Mouse (Mus musculus) MEL-GATA-1-ER (cell line): ENCODE results near the gene Pde7b.

Source experiments
- DNase-seq: peaks from one replicate; pipeline ENCODE4 v3.0.0-alpha.2; 2012; ENCODE audit warnings: low read depth; ENCODE audit errors: extremely low read depth

Gene Pde7b

DNA sequence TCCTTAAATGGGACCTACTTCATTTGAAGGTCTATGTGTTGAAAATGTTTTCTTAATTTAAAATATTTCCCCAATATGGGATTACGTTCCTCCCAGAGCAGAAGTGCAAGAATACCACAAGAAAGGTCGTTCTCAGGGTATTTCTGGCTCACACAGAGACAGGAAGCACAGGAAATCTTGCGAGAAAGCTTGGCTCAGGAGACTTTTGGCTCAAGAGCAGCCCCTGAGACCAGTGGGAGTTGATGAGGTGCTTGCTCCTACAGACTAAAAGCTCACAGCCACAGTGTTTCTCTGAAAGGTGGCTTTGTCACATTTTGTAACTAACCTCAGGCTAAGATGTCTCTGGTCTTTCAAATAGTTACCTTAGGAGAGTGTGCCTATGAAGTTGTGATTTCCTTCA, 174.1 kb downstream of the Pde7b start:
- no peak for DNase-seq

DNA sequence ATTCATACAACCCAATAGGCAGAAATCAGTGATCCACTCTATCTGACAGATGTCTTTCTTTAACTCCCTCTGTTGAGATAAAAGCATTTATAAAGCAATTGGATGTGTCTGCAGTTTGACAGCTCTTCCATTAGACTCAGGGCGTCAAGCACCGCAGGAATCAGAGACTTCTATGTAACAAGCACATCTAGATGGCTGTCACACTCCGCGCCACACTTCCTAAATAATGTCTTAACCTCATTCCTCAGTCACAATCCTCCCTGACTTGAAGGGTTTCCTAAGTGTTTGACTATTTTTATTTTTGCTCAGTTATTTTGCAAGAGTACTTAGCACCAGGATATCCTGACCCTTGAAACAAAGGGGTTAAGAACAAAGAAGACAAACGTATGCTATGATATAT, 174.7 kb downstream of the Pde7b start:
- DNase-seq = no peak

- no peak for DNase-seq
Measured at GRCm38 (mm10) chr10:20548833-20549710, 175.8 kb downstream of the Pde7b start.

- DNase-seq = no peak
Measured at GRCm38 (mm10) chr10:20547951-20548551, 176.8 kb downstream of the Pde7b start.

DNA sequence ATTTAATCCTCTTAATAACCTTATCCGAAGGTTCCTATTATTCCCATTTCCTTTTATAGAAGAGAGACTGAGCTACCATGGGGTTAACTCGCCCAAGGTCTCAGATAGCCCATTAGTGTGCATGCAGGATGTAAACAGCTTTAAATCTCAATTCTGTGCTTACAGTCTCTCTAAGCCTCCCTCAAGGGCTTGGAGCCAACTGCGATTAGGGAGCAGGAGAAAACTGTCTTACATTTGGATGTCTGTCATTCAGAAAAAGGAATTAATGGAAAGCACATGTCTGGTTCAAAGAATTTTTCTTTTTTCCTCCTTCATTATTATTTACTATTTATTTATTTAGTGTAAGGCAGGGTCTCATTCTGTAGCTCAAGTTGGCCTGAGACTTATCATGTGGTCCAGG, 181.8 kb downstream of the Pde7b start:
- DNase-seq = no peak

DNA sequence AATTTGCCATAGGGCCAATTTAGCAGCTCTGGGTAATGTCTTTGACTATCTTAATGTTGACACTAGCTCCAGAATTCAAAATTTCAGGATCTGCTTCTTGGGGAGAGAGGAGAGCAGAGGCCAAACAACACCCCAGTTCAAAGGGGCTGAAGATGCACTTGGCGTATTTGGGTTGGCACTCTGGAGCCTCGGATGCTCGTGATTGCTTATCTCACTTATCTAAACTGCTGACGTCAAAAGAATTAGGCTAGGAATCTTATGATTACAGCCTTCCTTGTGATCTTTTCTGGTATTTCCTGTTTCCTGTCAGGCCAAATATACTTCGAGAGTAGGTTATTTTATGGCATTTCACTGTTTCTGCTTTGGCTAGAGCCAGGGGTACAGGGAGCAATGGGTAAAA, 191.1 kb downstream of the Pde7b start:
- DNase-seq = no peak

GRCm38 (mm10) chr10:20531921-20532320, 193.0 kb downstream of the Pde7b start:
- DNase-seq = no peak

DNA sequence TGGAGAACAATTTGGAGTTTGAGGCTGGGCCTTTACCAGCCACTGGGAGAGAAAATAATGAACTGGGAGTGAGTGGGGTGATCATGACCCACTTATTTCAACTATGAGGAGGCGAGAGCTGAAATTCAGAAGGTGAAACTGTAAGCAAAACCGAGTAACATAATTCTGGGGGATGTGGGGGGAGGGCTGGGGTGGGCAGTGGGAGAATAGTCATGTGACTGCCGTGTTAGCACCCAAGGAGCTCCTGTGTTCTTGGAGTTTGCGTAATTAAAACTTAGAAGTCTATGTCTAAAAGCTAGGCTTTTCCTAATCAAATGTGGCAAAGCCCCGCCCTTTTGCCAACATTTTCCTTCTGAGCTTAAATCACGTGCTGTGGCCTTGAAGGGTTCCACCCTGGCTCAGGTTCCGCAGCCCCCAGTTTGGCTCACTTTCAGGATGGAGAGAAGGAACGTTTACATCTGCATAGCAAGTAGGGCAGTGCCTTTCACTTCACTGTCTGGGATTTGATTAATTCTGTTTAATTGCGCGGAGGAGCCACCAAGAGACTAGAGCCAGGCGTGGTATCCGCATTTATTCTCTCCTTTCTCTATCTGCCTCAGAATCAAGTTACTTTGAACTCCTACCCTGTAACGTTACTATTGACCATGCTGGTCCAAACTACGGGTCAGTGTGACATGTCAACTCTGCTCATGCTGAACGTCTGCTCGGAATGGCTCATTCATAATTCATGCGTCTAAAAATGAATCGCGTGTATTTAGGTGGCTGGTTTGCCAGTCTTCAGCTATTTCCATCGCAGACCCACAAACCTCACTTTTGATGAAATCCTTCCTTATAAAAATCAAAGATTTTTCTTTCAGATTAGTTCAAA, 196.1 kb downstream of the Pde7b start:
- no peak for DNase-seq

DNA sequence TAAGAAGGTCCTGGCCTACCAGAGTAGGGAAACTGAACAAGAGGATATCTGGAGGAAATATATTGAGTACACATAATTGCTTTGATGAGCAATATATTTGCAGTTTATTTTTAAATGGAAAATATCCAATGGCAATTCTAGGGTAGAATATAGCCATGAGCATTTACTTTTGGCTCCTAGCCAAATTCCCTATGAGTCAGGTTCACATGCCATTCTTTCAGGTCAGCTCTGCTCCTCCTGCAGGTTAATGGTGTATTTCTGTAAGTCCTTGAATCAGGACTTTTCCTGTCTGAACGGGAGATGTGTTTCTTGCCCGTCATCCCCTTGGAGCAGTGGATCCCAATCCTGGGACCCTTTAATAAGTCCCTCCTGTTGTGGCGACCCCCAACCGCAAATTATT, 197.1 kb downstream of the Pde7b start:
- DNase-seq = no peak

- no peak for DNase-seq
Measured at GRCm38 (mm10) chr10:20518529-20518889, 206.4 kb downstream of the Pde7b start.

- DNase-seq = peak; percentile 23
Measured at GRCm38 (mm10) chr10:20517756-20518528, 206.9 kb downstream of the Pde7b start.

- no peak for DNase-seq
Measured at GRCm38 (mm10) chr10:20513891-20514290, 211.0 kb downstream of the Pde7b start.

DNA sequence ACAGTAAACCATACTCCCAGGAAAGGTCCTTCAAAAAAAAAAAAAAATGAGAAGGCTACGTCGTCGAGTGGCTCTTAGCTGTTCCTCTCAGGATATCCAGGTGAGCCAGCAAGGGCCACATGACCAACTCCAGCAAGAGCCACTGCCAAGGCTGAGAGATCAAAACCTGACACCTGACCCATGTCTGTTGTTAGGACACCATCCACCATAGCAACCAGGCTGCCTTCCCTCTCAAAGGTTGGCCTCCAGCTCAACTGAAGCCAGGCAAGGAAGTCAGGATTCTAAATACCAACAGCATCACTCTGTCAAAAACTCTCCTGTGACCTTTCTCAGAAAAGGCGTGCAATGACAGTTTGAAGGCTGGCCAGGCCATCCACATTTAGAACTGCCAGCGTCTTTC, 211.4 kb downstream of the Pde7b start:
- no peak for DNase-seq

- no peak for DNase-seq
Measured at GRCm38 (mm10) chr10:20509819-20510218, 215.1 kb downstream of the Pde7b start.

- DNase-seq = no peak
Measured at GRCm38 (mm10) chr10:20508497-20508896, 216.4 kb downstream of the Pde7b start.

DNA sequence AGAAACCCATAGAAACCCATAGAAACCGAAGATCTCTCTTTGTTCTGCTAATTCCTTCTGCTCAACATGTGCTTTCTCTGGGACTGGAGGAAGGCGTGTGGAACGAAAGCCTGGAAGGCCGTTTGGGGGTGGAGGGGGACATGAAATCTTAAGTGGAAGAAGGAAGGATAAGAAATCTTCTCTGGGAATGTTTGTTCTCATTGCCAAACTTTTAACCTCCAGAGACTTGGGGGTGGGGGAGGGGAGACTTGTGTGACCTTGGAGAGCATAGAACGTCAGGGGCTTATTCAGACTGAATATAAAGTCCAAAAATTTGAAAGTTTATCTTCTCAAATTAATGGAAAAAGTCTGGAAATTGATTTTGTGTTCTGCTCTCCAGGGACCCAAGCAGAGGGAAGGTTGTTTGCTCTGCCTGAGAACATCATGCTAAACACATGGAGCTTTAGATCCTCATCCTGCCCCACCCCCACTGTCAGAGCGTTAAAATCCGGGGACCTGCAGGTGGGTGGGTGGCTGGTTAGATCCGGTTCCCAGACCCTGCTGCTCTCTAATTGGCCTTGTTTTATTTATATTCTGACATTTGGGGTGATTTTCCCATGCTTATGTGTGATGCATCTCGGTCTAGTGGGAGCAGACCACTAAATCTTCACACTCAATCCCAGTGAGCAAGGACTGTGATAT, 217.0 kb downstream of the Pde7b start:
- DNase-seq = no peak

DNA sequence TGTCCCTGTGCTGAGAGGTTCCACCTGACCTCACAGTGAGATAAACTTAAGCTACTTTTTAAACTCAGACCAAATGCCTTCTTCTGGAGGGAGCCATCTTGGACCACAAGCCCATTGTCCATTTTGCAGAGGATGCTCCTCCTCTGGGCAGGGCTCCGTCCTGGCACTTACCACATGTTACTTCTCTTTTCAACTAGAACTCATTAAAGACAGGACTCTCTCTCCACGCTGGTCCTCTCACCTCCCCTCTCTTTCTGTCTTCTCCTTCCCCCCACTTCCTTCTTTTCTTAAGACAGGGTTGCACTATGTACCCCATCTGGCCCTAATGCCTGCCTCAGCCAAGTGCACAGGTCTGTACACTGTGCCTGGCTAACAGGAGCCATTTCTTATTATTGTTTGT, 217.8 kb downstream of the Pde7b start:
- peak; percentile 2 for DNase-seq

GRCm38 (mm10) chr10:20505454-20505853, 219.4 kb downstream of the Pde7b start:
- no peak for DNase-seq

- peak; percentile 6 for DNase-seq
Measured at GRCm38 (mm10) chr10:20504800-20505199, 220.1 kb downstream of the Pde7b start.

GRCm38 (mm10) chr10:20503265-20504025, 221.4 kb downstream of the Pde7b start:
- DNase-seq = no peak
